Mouse (Mus musculus) urinary bladder, adult 18-20 months (tissue): ENCODE measurements at regions not wholly inside any gene's neighbourhood (a gene's known extent, or its start where the extent isn't known, plus 50 kb on each side); places are given as distances from the start of the nearest gene placed in this dataset.

ENCODE experiments used
- DNase-seq, 2 experiments: peaks; one replicate each; pipeline ENCODE4 v3.0.0; 2022; ENCODE audit warnings: low spot score in 2 of 2, mixed read lengths in 2 of 2

DNA sequence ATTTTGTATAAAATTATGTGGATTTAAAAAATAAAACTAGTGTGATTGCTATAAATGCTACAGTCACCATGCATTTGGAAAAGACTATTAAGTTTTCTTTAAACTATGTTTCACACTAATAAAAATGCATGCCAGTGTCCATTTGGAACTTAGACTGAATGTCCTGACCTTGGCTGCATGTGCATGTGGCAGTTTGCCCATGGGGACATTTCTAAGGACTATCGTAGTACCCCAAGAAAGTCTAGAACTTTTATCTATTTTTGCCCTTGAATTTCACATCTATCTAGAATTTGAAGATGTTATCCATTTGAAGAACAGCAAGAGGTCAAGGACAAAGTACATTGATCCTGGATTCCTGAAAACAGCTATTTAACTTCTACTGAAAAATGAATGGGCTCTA, 745.9 kb downstream of the Tmem182 start:
- no peak for DNase-seq

DNA sequence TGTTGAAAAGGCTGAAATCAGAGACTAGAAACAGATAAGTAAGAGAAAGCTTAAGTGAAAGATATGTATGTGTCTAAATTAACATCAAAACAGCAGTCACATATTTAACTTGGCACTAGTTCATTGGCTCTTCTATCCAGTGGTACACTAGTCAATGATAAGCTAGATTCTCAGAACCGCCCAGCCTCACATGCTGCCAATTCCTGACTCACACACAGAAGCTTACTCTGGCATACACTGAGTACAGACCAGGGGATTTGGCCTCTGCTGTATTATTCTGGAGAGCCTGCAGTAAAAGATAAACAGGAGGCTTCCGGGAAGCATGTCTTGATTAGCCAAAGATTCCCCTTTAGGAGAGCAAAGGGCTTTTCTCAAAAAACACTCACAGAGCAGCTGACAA, 750.2 kb downstream of the Tmem182 start:
- DNase-seq, result peak in 1 of 2 experiments; percentile 10

DNA sequence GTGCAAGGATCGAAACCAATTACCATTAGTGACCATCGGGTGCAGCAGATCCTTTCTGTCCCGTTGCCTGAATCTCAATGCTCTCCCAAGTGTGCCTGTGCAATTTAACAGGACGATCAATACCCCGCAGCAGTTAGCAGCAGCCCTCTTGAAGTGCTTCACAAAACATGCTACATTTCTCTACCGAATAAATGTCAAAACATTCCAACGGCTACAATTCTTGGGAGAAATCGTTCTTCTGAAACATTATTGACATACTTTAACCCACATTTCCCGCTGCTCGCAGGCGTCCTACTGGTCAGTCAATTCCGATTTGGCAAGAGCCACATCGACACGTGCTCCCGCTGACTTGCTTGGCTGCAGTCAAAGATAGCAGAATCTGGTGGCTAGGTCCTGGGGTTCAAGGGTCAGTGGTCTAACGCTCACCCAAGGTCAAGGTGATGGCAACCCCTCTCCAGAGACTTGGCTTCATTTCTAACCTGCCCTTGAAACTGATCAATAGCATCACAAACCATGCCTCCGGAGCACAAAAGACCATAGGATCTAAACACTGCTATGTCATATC, 753.8 kb downstream of the Tmem182 start:
- DNase-seq, result no peak

DNA sequence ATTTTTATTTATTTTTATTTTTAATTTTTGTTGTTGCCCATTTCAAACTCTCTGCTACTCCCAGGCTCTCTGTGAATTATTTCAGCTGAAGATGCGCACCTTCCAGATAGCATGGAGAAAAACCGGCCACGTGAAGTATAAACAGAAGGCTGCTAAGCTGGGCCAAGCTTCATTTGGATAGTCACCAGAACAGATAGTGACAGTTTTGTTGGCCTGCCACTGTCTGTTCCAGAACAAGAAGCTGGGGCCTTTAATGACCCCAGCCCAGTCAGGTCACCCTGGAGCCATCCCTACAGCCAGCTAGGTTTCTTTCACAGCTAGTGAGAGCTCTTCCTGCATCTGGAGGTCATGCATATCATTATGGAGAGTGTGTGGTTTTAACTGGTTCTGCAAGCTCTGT, 754.6 kb downstream of the Tmem182 start:
- no peak for DNase-seq

DNA sequence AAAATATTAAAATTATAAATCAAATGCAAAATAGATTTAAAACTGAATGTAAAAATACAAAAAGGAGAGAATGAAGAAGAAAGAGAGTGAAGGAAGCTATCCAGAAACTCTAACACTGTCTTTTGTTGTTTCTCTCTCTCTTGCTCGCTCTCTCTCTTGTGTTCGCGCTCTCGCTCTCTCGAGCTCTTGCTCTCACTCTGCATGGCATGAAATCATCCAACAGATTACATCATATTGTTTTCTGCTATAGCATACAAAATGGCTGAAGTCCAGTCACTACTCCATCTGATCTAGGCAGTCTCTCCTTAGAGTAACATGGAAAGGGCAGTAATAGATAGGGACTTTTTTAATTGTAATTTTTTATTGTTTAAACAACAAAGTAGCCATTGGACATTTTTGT, 798.1 kb downstream of the Tmem182 start:
- DNase-seq, result no peak

DNA sequence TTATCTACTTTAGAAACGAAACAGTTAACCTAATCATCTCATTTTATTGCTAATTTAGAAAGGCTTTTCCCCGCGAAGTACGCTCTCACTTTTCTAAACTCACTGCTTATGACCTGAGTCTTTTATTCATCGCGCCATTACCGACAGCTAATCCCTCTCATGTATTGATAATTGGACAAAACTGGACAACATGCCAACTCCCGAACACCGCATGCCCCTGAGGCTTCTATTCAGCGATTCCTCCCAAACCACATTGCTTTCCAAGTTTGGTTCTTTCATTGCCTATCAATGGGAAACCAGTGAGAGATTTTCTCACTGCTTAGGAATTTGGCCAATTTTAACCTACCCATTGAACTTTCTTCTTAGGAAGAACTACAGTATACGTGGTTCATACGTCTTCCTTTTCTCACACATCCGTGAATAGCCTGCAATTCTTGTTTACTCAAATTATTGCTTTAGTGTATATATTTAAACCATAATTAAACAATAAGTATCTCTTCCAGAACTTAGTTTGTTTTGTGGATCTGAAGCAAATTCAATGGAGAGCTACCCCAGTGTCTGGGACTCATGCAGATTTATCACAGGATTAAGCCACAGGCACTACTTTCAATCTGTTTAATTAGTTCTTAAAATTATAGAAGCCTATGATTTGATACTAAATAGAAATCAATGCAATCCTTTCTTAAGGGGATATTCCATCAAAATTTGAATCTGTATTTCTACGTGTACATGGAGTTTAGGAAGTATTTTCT, 799.8 kb downstream of the Tmem182 start:
- no peak for DNase-seq

DNA sequence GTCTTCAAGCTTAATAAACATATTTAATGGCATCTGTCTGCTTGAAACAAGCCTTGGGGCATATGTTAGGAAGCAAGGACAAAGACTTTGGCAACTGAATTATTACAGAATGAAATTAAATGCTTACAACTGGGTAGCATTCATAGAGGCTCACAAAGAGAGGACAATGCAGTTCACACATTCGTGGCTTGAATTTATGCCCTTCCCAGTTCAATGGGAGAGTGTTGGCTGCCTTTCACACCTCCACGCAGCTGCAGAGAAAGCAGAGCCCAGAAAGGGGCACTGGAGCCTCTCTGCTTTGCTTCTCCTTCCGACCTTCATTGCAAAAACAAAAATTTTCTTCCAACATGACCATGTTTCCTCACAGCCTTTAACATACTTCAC, 800.3 kb downstream of the Tmem182 start:
- no peak for DNase-seq

DNA sequence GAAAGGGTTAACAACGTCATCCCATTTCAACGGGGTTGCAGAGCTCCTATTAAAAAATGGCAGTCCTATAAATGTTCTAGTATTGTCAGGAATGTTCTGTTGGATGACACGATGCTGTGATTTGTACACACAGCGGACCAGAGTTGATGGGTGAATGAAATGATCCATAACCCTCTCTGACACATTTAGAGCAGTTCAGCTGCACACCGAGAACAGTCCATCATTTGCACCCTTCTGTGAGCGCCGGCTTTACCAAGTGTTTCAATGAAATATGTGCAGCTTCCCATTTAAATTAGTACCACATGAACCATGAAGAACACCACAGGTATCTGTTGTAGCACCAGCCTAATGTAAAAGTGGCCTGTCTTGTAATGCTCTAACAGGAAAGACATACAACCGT, 805.4 kb downstream of the Tmem182 start:
- DNase-seq, result no peak

DNA sequence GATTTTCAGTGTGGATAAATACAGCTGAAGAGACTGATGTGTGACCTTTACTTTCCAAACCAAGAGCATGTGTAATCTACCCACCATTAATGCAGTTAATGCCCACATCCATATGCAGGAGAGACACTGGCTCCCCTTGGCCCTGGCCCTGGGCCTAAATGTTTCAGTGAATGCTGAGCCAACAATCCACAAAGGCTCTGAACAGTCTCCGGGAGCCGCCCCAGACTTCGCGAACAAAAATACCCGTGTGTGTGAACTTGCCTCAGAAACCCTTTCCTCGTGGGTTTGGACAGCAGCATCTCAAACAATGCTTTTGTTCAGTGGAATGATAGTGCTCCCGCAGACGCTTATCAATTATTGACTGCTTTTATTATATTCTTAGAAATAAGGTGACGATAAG, 846.4 kb downstream of the Tmem182 start:
- no peak for DNase-seq

DNA sequence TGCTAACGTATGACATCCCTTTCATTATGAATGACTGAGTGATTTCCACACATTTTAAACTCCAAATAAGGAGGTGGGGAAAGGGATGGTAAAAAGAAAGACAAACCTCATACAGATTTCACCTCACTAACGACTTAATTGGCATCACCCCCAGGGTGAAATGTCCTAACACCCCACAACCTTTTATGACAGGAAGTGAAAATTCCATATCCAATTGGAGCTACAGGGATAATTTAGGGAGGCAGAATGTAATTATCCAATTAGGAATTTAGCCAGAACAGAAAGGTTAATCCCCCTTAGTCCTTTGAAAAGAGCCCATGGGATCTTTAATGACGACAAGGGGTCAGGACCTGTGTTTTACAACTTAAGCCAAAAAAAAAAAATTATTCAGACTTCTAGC, 846.8 kb downstream of the Tmem182 start:
- DNase-seq, result no peak

DNA sequence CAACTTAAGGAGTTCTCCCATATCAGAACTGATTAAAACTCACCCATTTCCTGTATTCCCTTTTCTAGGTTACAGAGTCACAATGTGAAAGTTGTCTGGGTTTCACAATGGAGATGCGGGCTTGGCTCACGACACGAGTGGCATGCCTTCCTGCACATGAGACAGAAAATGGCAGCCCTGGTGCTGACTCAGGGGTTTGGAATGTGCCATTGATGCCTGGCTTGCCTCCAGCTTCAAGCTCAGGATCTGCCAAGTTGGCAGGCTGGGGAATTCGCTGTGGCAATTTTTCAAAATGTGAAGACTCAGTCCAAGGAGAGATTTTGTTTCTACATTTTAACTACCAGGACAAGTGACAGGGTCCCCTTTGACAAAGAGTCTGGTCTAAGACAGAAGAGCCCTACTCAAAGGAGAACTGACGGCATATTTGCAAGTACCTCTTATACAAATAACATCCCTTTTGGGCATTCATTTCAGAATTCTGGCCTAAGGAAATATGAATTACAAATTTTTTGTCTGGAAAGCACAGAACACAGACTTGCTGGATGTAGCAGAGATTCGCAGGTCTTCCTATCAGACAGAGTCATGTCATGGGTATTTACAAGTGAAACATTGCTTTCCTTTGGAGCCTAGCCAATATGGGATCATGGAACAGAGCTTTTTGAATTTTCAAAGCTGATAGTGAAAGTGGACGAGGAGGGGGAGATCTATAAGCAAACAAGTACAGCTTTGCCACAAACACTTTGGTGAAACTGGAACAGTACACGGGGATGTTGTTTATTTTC, 847.4 kb downstream of the Tmem182 start:
- DNase-seq, result peak in 1 of 2 experiments; percentile 3

DNA sequence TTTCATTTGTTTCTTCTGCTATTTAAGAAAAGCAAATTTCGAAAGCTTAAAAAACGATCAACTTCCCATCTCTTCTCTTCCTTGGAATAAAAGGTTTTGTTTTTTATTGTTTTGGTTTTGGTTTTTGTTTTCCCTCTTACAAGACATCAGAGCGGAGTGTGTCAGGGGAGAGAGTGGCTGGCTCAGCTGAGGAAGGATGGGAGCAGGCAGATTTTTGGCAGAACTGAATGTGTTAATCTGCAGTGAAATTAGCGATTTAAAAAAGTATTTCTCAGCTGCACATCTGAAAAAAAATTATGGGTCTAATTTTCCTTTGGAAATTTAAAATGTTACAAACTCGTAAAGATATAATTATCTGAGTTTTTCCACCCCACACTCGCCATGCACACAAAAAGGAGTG, 868.7 kb downstream of the Tmem182 start:
- DNase-seq, result no peak

DNA sequence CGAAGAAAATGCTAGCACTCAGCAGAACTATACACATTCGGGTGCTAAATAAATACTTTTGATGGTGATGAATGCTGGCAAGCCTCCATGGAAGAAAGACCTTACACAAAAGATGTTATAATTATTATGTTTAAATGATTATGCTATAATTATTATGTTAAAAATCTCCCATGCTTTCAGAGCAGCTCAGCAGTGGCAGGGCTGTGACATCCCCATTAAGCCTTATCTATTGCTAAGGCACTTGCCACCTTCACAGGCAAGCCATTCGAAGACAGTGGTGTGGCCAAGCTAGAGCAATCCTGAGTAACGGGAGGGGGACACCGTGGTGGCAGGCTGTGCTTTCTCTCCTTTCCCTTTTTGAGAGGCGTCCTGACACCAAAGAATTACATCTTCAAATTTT, 869.9 kb downstream of the Tmem182 start:
- DNase-seq, result no peak

DNA sequence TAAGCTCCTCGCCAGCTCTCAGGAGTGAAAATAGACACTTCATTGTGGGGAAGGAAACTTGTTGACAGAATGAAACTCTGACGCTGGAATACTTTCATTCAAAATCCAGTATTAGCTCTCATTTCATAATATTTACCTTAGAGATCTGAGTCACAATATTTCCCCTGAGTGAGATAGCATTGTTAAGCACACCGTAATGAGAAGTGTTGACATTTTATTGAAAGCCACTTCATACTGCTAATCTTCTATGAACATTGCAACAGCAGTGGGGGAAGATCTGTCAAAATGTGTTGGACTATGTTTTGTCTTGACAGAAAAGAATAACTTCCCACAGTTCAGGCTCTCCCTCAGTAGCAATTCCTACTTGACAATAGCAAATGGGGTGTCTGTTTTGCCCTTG, 900.3 kb downstream of the Tmem182 start:
- DNase-seq, result no peak

DNA sequence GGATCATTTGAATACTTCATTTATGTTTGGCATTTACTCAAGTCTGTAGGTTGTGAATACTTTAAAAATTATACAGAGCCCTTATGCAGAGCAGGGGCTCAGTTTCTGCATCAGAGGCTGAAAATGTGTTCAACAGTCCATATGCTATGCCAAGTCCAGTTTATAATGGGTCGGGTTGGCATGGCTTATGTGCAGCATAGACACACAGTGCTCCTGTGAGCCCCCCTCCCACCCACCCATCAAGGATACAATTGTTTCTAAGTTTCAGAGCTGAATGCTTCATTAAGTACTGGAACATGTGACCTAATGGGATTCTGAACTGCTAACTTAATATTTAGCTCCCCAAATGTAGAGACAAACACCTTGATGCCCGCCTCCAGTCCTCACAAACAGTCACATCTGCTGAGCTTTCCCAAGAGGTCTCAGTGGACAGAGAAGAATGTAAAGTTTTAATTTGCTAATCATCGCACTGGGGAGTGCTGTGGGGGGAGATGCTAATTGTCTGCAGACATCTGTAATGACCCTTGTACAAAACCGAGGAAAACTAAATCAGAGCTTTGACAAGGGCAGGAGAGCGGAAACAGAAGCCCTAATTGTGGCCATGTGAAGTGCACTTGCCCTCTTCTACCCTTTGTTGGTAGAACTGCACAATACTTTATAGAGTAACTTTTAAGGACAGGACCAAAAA, 937.4 kb downstream of the Tmem182 start:
- no peak for DNase-seq

DNA sequence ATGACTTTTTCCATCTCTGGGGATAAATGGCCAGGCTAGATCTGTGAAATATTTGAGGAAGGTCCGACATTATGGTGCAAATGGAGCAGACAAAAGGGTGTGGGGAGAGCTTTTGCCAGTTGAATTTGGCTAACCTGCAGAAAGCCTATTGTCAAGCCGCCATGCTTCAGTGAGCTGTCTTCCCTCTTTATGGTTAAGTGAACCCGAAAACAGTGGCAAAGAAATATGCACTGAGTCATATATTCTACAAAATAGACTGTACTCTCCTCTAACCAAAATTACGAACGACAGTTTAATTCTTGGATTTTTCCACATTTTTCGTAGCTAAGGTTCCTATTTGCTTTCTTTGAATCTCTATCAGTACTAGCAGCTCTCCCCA, 937.9 kb downstream of the Tmem182 start:
- DNase-seq, result no peak

DNA sequence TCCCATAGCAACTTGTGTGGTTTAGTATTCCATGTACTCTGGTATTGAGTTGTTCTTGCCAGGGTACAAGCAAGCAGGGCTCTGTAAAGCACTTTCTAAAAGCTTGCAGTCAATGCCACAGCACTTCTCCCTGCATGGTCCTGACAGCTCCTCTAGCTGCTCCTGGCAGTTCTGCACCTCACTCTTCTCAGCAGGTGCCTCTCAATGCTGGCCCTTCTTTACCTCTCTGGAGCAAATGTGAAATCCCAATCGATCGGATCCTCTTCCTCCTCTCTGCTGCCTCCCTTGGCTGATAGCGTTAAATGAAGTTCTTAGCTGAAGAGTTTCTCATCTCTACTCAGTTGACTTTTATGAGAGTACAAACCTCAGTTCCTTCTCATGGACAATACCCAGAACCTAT, 939.1 kb downstream of the Tmem182 start:
- DNase-seq, result no peak

DNA sequence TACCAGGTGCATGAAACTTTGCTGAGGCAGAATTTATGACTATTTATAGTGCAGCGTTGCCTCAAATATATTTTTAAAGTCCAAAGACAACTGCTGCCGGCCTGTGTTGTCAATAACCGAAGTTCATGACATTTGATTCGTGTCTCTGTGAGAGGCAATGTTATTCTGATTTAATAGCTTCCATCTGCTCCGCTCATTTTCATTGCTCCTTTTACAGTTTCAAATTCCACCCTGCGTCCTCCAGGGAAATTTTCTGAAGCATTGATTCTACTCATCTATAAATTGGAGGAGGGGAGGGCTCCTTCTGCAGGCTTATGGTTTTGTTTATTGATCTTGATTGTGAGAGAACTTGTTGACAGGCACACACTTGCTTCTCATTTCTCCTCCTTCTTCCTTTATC, 936.2 kb upstream of the Pou3f3 start:
- no peak for DNase-seq
